Mouse (Mus musculus) testis, postnatal 14 days (tissue): Measurements from ENCODE around the gene Nfatc3.
A peak's percentile ranks its signal among the peaks of the same experiment; 100 is the strongest.

Experiments used
- DNase-seq: peaks from one replicate; pipeline ENCODE4 v3.0.0; 2021; ENCODE audit warnings: low spot score

The Nfatc3 gene

GRCm38 (mm10) chr8:106127054-106127453 is 68.4 kb downstream of the Nfatc3 start:
- no peak for DNase-seq

GRCm38 (mm10) chr8:106127882-106128410 is 69.3 kb downstream of the Nfatc3 start:
- no peak for DNase-seq

GRCm38 (mm10) chr8:106129232-106129930 is 70.7 kb downstream of the Nfatc3 start:
- no peak for DNase-seq

- DNase-seq: no peak
Measured at GRCm38 (mm10) chr8:106129997-106130396, 71.4 kb downstream of the Nfatc3 start.

- no peak for DNase-seq
Measured at GRCm38 (mm10) chr8:106130505-106130904, 71.9 kb downstream of the Nfatc3 start.

GRCm38 (mm10) chr8:106131021-106131420 is 72.4 kb downstream of the Nfatc3 start:
- DNase-seq: no peak

- no peak for DNase-seq
Measured at GRCm38 (mm10) chr8:106131488-106132222, 73.0 kb downstream of the Nfatc3 start.

GRCm38 (mm10) chr8:106132356-106132755 is 73.7 kb downstream of the Nfatc3 start:
- DNase-seq: no peak

GRCm38 (mm10) chr8:106133526-106133925 is 74.9 kb downstream of the Nfatc3 start:
- DNase-seq: no peak

- DNase-seq: no peak
Measured at GRCm38 (mm10) chr8:106133946-106134345, 75.3 kb downstream of the Nfatc3 start.

- DNase-seq: peak; percentile 57
Measured at GRCm38 (mm10) chr8:106134751-106135571, 76.3 kb downstream of the Nfatc3 start.

GRCm38 (mm10) chr8:106135672-106136071 is 77.0 kb downstream of the Nfatc3 start:
- DNase-seq: no peak

- DNase-seq: peak; percentile 54
Measured at GRCm38 (mm10) chr8:106136156-106137130, 77.8 kb downstream of the Nfatc3 start, which contains the start of gene Esrp2. Gene Esrp2, minus strand, starts transcription at chr8:106136974.

- no peak for DNase-seq
Measured at GRCm38 (mm10) chr8:106137218-106137905, 78.7 kb downstream of the Nfatc3 start.

GRCm38 (mm10) chr8:106137906-106138477 is 79.4 kb downstream of the Nfatc3 start:
- DNase-seq: peak; percentile 70

GRCm38 (mm10) chr8:106138616-106139015 is 80.0 kb downstream of the Nfatc3 start:
- DNase-seq: no peak

- DNase-seq: no peak
Measured at GRCm38 (mm10) chr8:106140191-106140590, 81.6 kb downstream of the Nfatc3 start.

- DNase-seq: peak; percentile 59
Measured at GRCm38 (mm10) chr8:106140769-106141168, 82.1 kb downstream of the Nfatc3 start.

- no peak for DNase-seq
Measured at GRCm38 (mm10) chr8:106145331-106145730, 86.7 kb downstream of the Nfatc3 start.

- DNase-seq: no peak
Measured at GRCm38 (mm10) chr8:106146014-106146413, 87.4 kb downstream of the Nfatc3 start.
